Mouse (Mus musculus) MEL (cell line): ENCODE results near the gene Hoxa5.

ENCODE experiments used
- CTCF ChIP-seq, 3 experiments: IDR thresholded peaks in 2 of 3; conservative IDR thresholded peaks in 1 of 3; 2 replicates each; pipeline ENCODE4 v1.5.1; 2011 to 2012; ENCODE audit warnings: low read length in 3 of 3, low read depth in 2 of 3, mild to moderate bottlenecking in 2 of 3, improper control_type of control experiment in 1 of 3, inconsistent platforms in 1 of 3, mixed read lengths in 1 of 3, moderate library complexity in 1 of 3; ENCODE audit not compliant: control insufficient read depth in 1 of 3, insufficient read depth in 1 of 3, poor library complexity in 1 of 3, severe bottlenecking in 1 of 3
- JUND ChIP-seq: IDR thresholded peaks from 2 replicates; pipeline ENCODE4 v1.6.1; 2011; ENCODE audit warnings: low read depth, mild to moderate bottlenecking, improper control_type of control experiment, low read length
- MAFK ChIP-seq: IDR thresholded peaks from 2 replicates; pipeline ENCODE4 v1.6.1; 2011; ENCODE audit warnings: low read depth, mild to moderate bottlenecking, low read length, improper control_type of control experiment, borderline replicate concordance
- MAZ ChIP-seq: IDR thresholded peaks from 2 replicates; pipeline ENCODE4 v1.6.1; 2012; ENCODE audit warnings: low read depth, mild to moderate bottlenecking, inconsistent platforms, low read length, improper control_type of control experiment
- MXI1 ChIP-seq: IDR thresholded peaks from 2 replicates; pipeline ENCODE4 v1.6.1; 2011; ENCODE audit warnings: mild to moderate bottlenecking, low read depth, low read length, improper control_type of control experiment
- MYC ChIP-seq: IDR thresholded peaks from 2 replicates; pipeline ENCODE4 v1.6.1; 2011; ENCODE audit warnings: low read depth, mild to moderate bottlenecking, low read length, improper control_type of control experiment, moderate library complexity
- NRF1 ChIP-seq: IDR thresholded peaks from 2 replicates; pipeline ENCODE4 v1.6.1; 2014; ENCODE audit warnings: low read depth, mild to moderate bottlenecking, inconsistent platforms, low read length, improper control_type of control experiment, moderate library complexity; ENCODE audit not compliant: poor library complexity, insufficient read depth, severe bottlenecking
- POLR2AphosphoS2 ChIP-seq: IDR thresholded peaks from 2 replicates; pipeline ENCODE4 v1.6.1; 2011; ENCODE audit warnings: low read length, improper control_type of control experiment
- UBTF ChIP-seq: IDR thresholded peaks from 2 replicates; pipeline ENCODE4 v1.6.1; 2012; ENCODE audit warnings: low read depth, mild to moderate bottlenecking, inconsistent platforms, low read length, improper control_type of control experiment, moderate library complexity, borderline replicate concordance; ENCODE audit not compliant: insufficient read depth
- USF2 ChIP-seq, 2 experiments: IDR thresholded peaks; 2 replicates each; pipeline ENCODE4 v1.6.1; 2011 to 2012; ENCODE audit warnings: improper control_type of control experiment in 2 of 2, low read length in 2 of 2, borderline replicate concordance in 1 of 2, inconsistent platforms in 1 of 2, low read depth in 1 of 2, mild to moderate bottlenecking in 1 of 2; ENCODE audit not compliant: insufficient read depth in 1 of 2
- ZC3H11A ChIP-seq: IDR thresholded peaks from 2 replicates; pipeline ENCODE4 v1.6.1; 2012; ENCODE audit warnings: low read depth, mild to moderate bottlenecking, inconsistent platforms, low read length, improper control_type of control experiment
- ZKSCAN1 ChIP-seq: IDR thresholded peaks from 2 replicates; pipeline ENCODE4 v1.6.1; 2012; ENCODE audit warnings: low read depth, mild to moderate bottlenecking, inconsistent platforms, low read length, improper control_type of control experiment, moderate library complexity

DNA sequence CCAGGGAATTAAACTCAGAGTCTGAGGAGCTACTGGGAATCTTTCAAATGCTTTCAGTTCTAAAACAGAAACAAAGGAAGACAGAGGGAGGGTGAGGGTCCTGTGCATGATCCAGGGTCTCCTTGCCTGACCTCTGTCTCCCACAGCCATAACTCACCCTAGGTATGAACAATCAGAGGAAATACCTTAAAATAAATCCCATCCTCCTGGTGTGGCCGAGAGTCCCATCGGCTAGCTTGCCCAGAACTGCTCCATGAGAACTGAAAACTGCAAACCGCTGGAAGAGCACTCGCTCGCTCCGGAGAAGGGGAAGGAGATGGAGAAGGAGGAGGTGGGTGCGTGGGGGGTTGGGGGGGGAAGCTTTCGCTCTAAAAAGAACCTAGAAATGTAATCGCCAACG lies 24.7 kb downstream of the Hoxa5 start:
- no peak for TF ChIP-seq JUND
- no peak for TF ChIP-seq MAFK
- no peak for TF ChIP-seq CTCF (IDR thresholded peaks at IDR 0.05 in 2 of 3, conservative IDR thresholded peaks at IDR 0.05 in 1 of 3; ENCODE audit: control insufficient read depth in 1 of 3, insufficient read depth in 1 of 3, low read depth in 2 of 3, low read length in 3 of 3, poor library complexity in 1 of 3, severe bottlenecking in 1 of 3)
- no peak for TF ChIP-seq POLR2AphosphoS2
- no peak for TF ChIP-seq ZKSCAN1
- TF ChIP-seq MXI1: no peak
- no peak for TF ChIP-seq UBTF
- TF ChIP-seq USF2 (IDR thresholded peaks at IDR 0.05; ENCODE audit: borderline replicate concordance in 1 of 2, insufficient read depth in 1 of 2, low read depth in 1 of 2, low read length in 2 of 2): no peak
- no peak for TF ChIP-seq MYC
- TF ChIP-seq NRF1: no peak
- TF ChIP-seq MAZ: no peak
- TF ChIP-seq ZC3H11A: no peak
